Mouse (Mus musculus) limb, embryonic 11.5 days (tissue): Measurements from ENCODE around the gene Ptk7. TPM values are rescaled to one million over a fixed set of nuclear protein-coding genes. Genes with fewer than 3 reads are reported as not detected.

Experiments used
- ATAC-seq: fragments of 200-750 bp; cut with Nextera tagmentation; 2 replicates; pipeline ENCODE4 v1.8.0; 2017; ENCODE audit warnings: low read depth; ENCODE audit not compliant: insufficient number of reproducible peaks, low FRiP score, low TSS enrichment
- DNase-seq: peaks from one replicate; pipeline ENCODE4 v3.0.0-alpha.2; 2015; ENCODE audit warnings: low spot score
- H3K27ac ChIP-seq: fragments of 300-500 bp; sonication (generic); replicated peaks from 2 replicates; pipeline ENCODE4 v1.5.1; 2014; ENCODE audit warnings: low read depth, mild to moderate bottlenecking, low read length
- H3K27me3 ChIP-seq: fragments of 300-500 bp; sonication (generic); 2 replicates; pipeline ENCODE4 v1.6.1; 2014; ENCODE audit warnings: mild to moderate bottlenecking, low read length, mixed read lengths; ENCODE audit not compliant: control insufficient read depth, insufficient read depth
- H3K36me3 ChIP-seq: fragments of 300-500 bp; sonication (generic); 2 replicates; pipeline ENCODE4 v1.6.1; 2014; ENCODE audit warnings: mild to moderate bottlenecking, low read length, moderate library complexity, mixed read lengths; ENCODE audit not compliant: control insufficient read depth, insufficient read depth
- H3K4me1 ChIP-seq: fragments of 300-500 bp; sonication (generic); 2 replicates; pipeline ENCODE4 v1.6.1; 2014; ENCODE audit warnings: low read length, mixed read lengths; ENCODE audit not compliant: control insufficient read depth, insufficient read depth
- H3K4me2 ChIP-seq: fragments of 300-500 bp; sonication (generic); 2 replicates; pipeline ENCODE4 v1.6.1; 2014; ENCODE audit warnings: low read depth, mild to moderate bottlenecking, moderate library complexity; ENCODE audit not compliant: severe bottlenecking
- H3K4me3 ChIP-seq: fragments of 300-500 bp; sonication (generic); 2 replicates; pipeline ENCODE4 v1.5.1; 2014; ENCODE audit warnings: low read depth, low read length
- H3K9ac ChIP-seq: fragments of 300-500 bp; sonication (generic); 2 replicates; pipeline ENCODE4 v1.6.1; 2014; ENCODE audit warnings: mild to moderate bottlenecking, low read length
- H3K9me3 ChIP-seq: fragments of 300-500 bp; sonication (generic); 2 replicates; pipeline ENCODE4 v1.6.1; 2016; ENCODE audit warnings: low read length; ENCODE audit not compliant: control insufficient read depth
- WGBS: fragments of 180-500 bp; shearing (Covaris S2); extraction: QIAGEN DNeasy Blood & Tissue Kit; methylation state at CpG from one replicate; pipeline ENCODE4 v1.1.7; 2014; 5-methylcytosine and 5-hydroxymethylcytosine counted together
- polyA plus RNA-seq: library from polyadenylated mRNA; unstranded; fragments of >200 nt; fragmentation: Nextera tagmentation; extraction: Ambion mirVana; gene quantifications from 2 replicates; pipeline ENCODE4 v1.2.1, GENCODE M21; 2014

The Ptk7 gene
- polyA plus RNA-seq, 1 experiment from 2014 or later, result 60.4 TPM

DNA sequence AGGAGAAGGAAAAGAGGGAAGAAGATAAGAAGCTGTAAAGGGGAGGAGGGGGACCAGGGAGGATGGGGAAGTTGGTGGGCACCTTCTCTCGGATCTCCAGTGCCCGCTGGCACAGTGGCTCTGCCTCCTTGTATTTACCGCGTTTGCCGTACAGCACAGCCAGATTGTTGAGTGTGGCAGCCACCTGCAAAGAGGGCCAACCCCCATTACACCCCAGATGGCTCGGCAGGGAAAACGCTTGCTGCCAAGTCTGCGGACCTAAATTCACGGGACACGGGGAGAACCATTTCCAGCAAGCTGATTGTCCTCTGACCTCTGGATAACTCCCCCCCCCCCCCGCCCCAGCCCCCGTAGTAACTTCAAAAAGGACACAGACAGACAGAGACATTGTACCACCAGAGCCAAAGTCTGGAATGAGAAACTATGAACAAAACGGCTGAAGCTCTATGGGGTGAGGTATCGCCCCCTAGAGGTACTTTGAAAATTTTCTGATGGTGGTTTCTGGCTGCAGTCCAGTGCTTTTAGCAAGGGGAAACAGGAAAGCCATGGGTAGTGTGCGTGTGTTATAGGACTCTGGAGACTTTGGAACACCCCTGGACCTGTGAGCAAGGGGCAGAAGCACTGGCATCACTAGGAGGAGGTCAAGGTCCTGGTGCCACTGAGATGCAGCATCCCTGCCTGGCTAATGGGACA lies 7.7 kb upstream of the Ptk7 start:
- Histone ChIP-seq H3K4me2 (peak overlapping the region; percentile 10; the same call in 1 of the 2 replicates), H3K36me3 (no peaks in the 10 kb centered on the region; the same call in 1 of the 2 replicates), H3K9me3 (no peaks in the 10 kb centered on the region; the same call in 1 of the 2 replicates), H3K9ac (no peak overlapping the region), H3K4me1 (no peaks in the 10 kb centered on the region; the same call in 1 of the 2 replicates), H3K27ac (0 out of 2 replicates have a peak overlapping the region, but pooled peaks have one; percentile 2), H3K4me3 (no peak overlapping the region), H3K27me3 (no peaks in the 10 kb centered on the region)
- WGBS, result 20% methylated on average over 15 of the region's 15 CpGs
- ATAC-seq (peak; percentile 29; the same call in 1 of the 2 replicates), DNase-seq (peak; percentile 53)

DNA sequence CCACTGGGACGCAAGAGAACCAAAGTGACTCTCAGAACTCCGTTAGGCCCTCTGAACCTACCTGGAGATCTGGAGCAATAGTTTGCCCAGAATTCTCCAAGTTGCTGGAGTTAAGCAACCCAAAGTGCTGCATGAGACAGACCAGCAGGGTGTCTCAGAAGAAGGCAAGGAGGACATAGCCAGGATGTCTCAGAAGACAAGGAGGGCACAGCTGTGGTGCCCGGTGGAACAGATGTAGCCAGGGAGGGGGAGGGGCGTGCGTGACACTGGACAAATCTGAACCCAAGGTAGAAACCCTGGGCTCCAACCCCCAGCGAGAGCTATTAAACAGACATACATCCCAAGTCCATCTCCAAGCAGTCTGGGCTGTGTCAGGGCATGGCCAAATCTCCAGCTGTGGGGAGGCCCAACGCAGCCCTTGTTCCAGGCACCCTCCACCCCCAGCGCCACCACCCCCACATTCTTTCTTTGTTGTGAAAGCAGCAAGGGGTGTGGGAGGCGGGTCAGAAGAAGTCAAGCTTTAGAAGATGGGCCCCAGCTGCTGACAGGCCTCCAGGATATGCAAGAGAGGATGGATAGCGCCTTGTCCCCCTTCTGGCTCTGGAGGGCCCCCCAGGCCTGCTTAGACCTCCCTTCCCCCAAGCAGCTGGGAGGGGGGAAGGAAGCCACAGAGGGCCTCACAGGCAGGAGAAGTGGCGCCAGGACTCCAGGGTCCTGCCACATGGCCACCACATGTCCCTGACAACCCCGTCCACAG lies 559 bp upstream of the Ptk7 start:
- peak; percentile 78 for DNase-seq
- Histone ChIP-seq H3K4me1 (peaks cover 39% of the 10 kb centered on the region), H3K36me3 (no peaks in the 10 kb centered on the region; the same call in 1 of the 2 replicates)

DNA sequence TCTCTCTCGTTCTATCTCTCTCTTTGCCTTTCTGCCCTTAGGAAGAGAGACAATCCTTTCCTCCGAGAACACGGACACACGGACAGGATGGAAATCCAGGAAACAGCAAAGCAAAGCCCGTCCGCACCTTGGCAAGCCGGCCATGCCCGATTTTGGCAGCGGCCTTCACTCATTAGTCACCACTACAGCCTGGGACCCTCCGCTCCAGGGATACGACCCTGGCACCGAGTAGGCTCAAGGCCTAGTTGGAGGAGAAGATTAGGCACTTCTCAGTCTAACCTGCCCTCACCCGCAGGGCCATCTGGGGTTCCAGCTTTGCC lies 873 bp downstream of the Ptk7 start:
- Histone ChIP-seq H3K36me3 (no peaks in the 10 kb centered on the region; the same call in 1 of the 2 replicates), H3K4me3 (peak overlapping the region; percentile 99), H3K4me1 (peaks cover 53% of the 10 kb centered on the region), H3K4me2 (peak overlapping the region; percentile 70), H3K27me3 (no peaks in the 10 kb centered on the region), H3K27ac (peak overlapping the region; percentile 94), H3K9me3 (no peaks in the 10 kb centered on the region), H3K9ac (peak overlapping the region; percentile 98)
- WGBS, result under 1% methylated on average over 13 of the region's 13 CpGs
- DNase-seq (no peak), ATAC-seq (no peak)

More for the DNA sequence above, 559 bp upstream of the Ptk7 start:
- Histone ChIP-seq H3K4me3 (peak overlapping the region; percentile 99), H3K9ac (peak overlapping the region; percentile 98), H3K27me3 (no peaks in the 10 kb centered on the region), H3K27ac (peak overlapping the region; percentile 94), H3K9me3 (no peaks in the 10 kb centered on the region), H3K4me2 (peak overlapping the region; percentile 70)
- WGBS, result 2% methylated on average over 12 of the region's 12 CpGs
- ATAC-seq, result peak; percentile 76

DNA sequence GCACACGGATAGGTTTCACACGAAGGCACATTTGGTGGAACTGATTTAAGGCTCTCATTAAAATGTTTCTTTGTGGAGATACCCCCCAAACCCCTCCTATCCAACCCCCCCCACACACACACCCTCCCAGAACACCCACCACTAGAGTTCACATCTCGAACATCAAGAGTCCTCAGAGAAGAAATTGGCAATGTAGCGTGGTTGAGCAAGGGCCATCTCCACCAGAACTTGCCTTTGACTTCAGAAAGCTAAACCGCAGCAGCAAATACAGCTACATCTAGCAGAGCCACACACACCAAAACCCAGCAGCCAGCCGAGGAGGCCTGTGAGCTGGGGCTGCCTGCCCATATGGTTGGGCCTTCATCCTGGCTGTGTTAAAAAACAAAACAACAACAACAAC lies 1.9 kb downstream of the Ptk7 start:
- peak overlapping the region; percentile 70 for H3K4me2 ChIP-seq
- ATAC-seq, result no peak
- peak overlapping the region; percentile 98; the same call in 1 of the 2 replicates for H3K9ac ChIP-seq
- H3K4me1 ChIP-seq, result peaks cover 59% of the 10 kb centered on the region
- H3K9me3 ChIP-seq, result no peaks in the 10 kb centered on the region
- H3K4me3 ChIP-seq, result peak overlapping the region; percentile 99
- no peaks in the 10 kb centered on the region for H3K27me3 ChIP-seq
- H3K27ac ChIP-seq, result peak overlapping the region; percentile 65; the same call in 1 of the 2 replicates
- WGBS, result 10% methylated on average over 6 of the region's 6 CpGs
- DNase-seq, result no peak
- H3K36me3 ChIP-seq, result no peaks in the 10 kb centered on the region; the same call in 1 of the 2 replicates

DNA sequence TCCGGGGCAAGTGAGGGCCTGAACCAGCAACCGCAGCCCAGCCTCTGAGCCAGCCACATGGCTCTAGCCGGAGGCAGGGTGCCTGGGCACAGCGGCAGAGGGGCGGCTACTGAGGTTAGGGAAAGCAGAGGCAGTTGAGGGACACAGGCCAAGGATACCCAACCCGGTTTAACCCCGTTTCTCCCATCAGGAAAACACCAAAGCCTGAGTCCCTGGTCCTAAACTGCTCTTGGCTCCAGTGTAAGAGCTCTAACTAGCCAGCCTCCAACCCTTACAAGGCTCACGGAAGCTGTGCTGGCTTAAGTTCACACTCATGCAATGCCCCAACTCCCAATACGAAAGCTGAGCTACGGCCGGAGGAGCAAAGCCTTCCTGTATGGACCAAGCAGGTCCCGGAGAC lies 4.7 kb downstream of the Ptk7 start:
- peak overlapping the region; percentile 17; the same call in 1 of the 2 replicates for H3K9ac ChIP-seq
- 45% methylated on average over 12 of the region's 12 CpGs for WGBS

DNA sequence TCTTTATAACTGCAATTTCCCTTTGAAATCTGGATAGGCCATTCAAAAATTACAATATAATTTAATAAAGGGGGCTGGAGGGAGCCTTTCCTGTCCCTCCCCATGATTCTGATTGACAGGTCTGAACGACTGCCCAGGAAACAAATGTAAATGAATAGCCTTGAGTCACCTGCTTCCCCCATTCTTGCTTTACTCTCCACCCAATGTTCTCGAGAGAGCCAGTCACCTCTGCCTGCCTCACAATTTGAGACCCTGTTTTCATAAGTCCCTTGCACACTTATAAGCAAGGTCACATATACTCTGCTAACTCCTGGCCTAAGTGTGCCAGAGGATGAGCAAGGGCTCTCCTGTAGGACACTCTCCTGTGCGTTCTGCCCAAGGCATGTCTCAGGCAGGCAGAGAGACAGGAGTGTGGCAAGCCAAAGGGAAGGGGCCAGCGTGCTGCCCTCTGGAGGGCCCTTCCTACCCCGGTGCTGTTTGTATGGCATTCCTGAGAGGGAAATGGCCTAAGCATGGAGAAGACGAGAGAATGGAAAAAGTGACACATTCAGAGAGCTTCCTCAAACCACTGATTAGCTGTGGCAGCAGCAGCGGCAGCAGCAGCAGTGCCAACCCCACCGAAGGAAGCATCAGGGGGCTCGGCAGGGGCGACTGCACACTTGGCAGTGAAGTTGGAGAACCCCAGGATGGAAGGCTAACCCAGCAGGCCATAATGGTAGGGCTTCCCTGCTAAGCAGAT lies 5.3 kb downstream of the Ptk7 start:
- peak overlapping the region; percentile 8 for H3K4me2 ChIP-seq
- DNase-seq, result no peak
- H3K9me3 ChIP-seq, result no peaks in the 10 kb centered on the region
- no peak for ATAC-seq
- H3K9ac ChIP-seq, result peak overlapping the region; percentile 17; the same call in 1 of the 2 replicates
- 26% methylated on average over 10 of the region's 10 CpGs for WGBS
- H3K27ac ChIP-seq, result no peak overlapping the region
- peaks cover 79% of the 10 kb centered on the region for H3K4me1 ChIP-seq
- H3K4me3 ChIP-seq, result no peak overlapping the region
- no peaks in the 10 kb centered on the region for H3K36me3 ChIP-seq
- H3K27me3 ChIP-seq, result no peaks in the 10 kb centered on the region

More for the DNA sequence above, 4.7 kb downstream of the Ptk7 start:
- Histone ChIP-seq H3K27me3 (no peaks in the 10 kb centered on the region), H3K4me2 (peak overlapping the region; percentile 8), H3K4me3 (no peak overlapping the region), H3K27ac (no peak overlapping the region), H3K36me3 (no peaks in the 10 kb centered on the region), H3K4me1 (peaks cover 74% of the 10 kb centered on the region), H3K9me3 (no peaks in the 10 kb centered on the region)
- DNase-seq (no peak), ATAC-seq (no peak)

DNA sequence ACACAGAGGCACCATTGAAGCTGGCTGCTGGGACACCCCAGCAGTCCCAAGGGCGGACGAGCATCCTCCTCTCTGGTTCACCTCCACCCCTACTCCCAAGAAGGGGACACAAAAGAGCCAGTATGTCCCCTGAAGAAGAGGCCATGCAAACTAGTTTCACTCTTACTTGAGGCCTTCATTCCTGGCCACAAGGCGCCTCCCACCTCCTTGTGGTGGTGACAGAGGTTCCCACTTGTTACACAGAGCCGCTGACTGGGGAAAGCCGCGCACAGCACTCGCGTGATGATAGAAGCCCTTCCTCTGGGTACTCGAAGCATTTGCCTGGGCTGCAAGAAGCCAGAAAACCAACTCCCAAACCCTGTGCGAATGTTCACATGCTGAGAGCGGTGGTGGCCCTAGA lies 7.0 kb downstream of the Ptk7 start:
- peaks cover 86% of the 10 kb centered on the region for H3K4me1 ChIP-seq
- 72% methylated on average over 11 of the region's 11 CpGs for WGBS
- no peak overlapping the region for H3K27ac ChIP-seq
- no peak overlapping the region for H3K4me2 ChIP-seq
- ATAC-seq, result no peak
- no peaks in the 10 kb centered on the region for H3K9me3 ChIP-seq
- no peaks in the 10 kb centered on the region for H3K27me3 ChIP-seq
- no peak overlapping the region for H3K4me3 ChIP-seq
- H3K36me3 ChIP-seq, result no peaks in the 10 kb centered on the region
- H3K9ac ChIP-seq, result no peak overlapping the region
- DNase-seq, result no peak

DNA sequence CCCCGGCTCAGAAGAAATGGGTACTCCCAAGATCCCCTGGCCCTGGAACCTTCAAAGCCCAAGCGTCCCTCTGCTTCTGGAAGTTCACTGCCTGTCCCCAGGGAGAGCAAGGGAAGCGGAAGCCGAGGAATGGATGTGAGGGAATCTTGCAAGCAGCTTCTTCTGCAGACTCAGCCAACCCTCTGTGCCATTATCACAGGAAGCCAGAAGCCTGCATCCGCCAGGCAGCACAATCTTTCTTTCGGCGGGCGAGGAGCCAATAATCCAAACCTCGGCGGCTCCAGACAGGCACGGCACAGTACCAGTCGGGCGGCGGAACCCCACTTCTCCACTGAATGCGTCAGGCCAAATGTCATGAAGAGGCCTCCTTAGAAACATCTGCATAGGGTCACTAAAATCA lies 8.0 kb downstream of the Ptk7 start:
- no peaks in the 10 kb centered on the region for H3K36me3 ChIP-seq
- WGBS, result 57% methylated on average over 15 of the region's 15 CpGs
- peaks cover 86% of the 10 kb centered on the region for H3K4me1 ChIP-seq
- no peak overlapping the region; the same call in 1 of the 2 replicates for H3K9ac ChIP-seq
- H3K27ac ChIP-seq, result no peak overlapping the region
- no peak overlapping the region; the same call in 1 of the 2 replicates for H3K4me2 ChIP-seq
- no peaks in the 10 kb centered on the region for H3K9me3 ChIP-seq
- no peak overlapping the region for H3K4me3 ChIP-seq
- no peaks in the 10 kb centered on the region for H3K27me3 ChIP-seq
- DNase-seq, result no peak
- no peak for ATAC-seq
